Mouse (Mus musculus): ENCODE data around the gene St3gal6. TPM values are rescaled to one million over a fixed set of nuclear protein-coding genes. Genes with fewer than 3 reads are reported as not detected.
A peak's percentile ranks its signal among the peaks of the same experiment; 100 is the strongest.

The St3gal6 gene
- polyA plus RNA-seq, 1 experiment from 2014 or later = 16.8 TPM

- Histone ChIP-seq H3K9me3 (ENCODE audit: low read length) (no peaks in the 10 kb centered on the region), H3K4me3 (ENCODE audit: low read depth, low read length) (no peak overlapping the region), H3K27me3 (ENCODE audit: insufficient read depth, low read length) (no peaks in the 10 kb centered on the region), H3K4me2 (ENCODE audit: low read depth, low read length) (no peak overlapping the region), H3K27ac (ENCODE audit: low read depth) (no peak overlapping the region), H3K9ac (replicated peaks) (no peak overlapping the region), H3K4me1 (ENCODE audit: insufficient read depth) (peaks cover 22% of the 10 kb centered on the region), H3K36me3 (replicated peaks; ENCODE audit: insufficient read depth, low read length) (no peaks in the 10 kb centered on the region)
- no peak for DNase-seq
- WGBS (ENCODE audit: insufficient replicate concordance) = 65% methylated on average over 5 of the region's 5 CpGs
- no peak; the same call in 1 of the 2 replicates for ATAC-seq
- TF ChIP-seq EP300 (IDR thresholded peaks at IDR 0.05; ENCODE audit: low read depth) = no peak
- TF ChIP-seq CTCF (IDR thresholded peaks at IDR 0.05; ENCODE audit: low read depth) = no peak
Measured at GRCm38 (mm10) chr16:58533742-58534141, 9.7 kb upstream of the St3gal6 start.

- Histone ChIP-seq H3K4me1 (ENCODE audit: insufficient read depth) (peaks cover 22% of the 10 kb centered on the region), H3K27me3 (ENCODE audit: insufficient read depth, low read length) (no peaks in the 10 kb centered on the region), H3K4me2 (ENCODE audit: low read depth, low read length) (no peak overlapping the region), H3K4me3 (ENCODE audit: low read depth, low read length) (no peak overlapping the region), H3K9me3 (ENCODE audit: low read length) (no peaks in the 10 kb centered on the region), H3K27ac (ENCODE audit: low read depth) (no peak overlapping the region), H3K9ac (replicated peaks) (no peak overlapping the region), H3K36me3 (replicated peaks; ENCODE audit: insufficient read depth, low read length) (no peaks in the 10 kb centered on the region)
- TF ChIP-seq CTCF (IDR thresholded peaks at IDR 0.05; ENCODE audit: low read depth) (no peak), EP300 (IDR thresholded peaks at IDR 0.05; ENCODE audit: low read depth) (peak; percentile 74)
- ATAC-seq = no peak
- 64% methylated on average over 2 of the region's 2 CpGs for WGBS (ENCODE audit: insufficient replicate concordance)
- no peak for DNase-seq
Measured at GRCm38 (mm10) chr16:58533254-58533653, 9.2 kb upstream of the St3gal6 start.

- no peak overlapping the region for H3K9ac ChIP-seq (replicated peaks)
- no peak overlapping the region for H3K4me2 ChIP-seq (ENCODE audit: low read depth, low read length)
- TF ChIP-seq CTCF (IDR thresholded peaks at IDR 0.05; ENCODE audit: low read depth) = no peak
- TF ChIP-seq EP300 (IDR thresholded peaks at IDR 0.05; ENCODE audit: low read depth) = no peak
- H3K4me1 ChIP-seq (ENCODE audit: insufficient read depth) = peaks cover 27% of the 10 kb centered on the region
- no peak overlapping the region for H3K27ac ChIP-seq (ENCODE audit: low read depth)
- H3K4me3 ChIP-seq (ENCODE audit: low read depth, low read length) = no peak overlapping the region
- 76% methylated on average over 3 of the region's 3 CpGs for WGBS (ENCODE audit: insufficient replicate concordance)
- no peaks in the 10 kb centered on the region for H3K27me3 ChIP-seq (ENCODE audit: insufficient read depth, low read length)
- no peak for ATAC-seq
- no peaks in the 10 kb centered on the region for H3K9me3 ChIP-seq (ENCODE audit: low read length)
- no peaks in the 10 kb centered on the region for H3K36me3 ChIP-seq (replicated peaks; ENCODE audit: insufficient read depth, low read length)
- no peak for DNase-seq
Measured at GRCm38 (mm10) chr16:58532511-58532910, 8.5 kb upstream of the St3gal6 start.

GRCm38 (mm10) chr16:58527817-58528216 is 3.8 kb upstream of the St3gal6 start:
- no peak for ATAC-seq
- H3K4me1 ChIP-seq (ENCODE audit: insufficient read depth) = peaks cover 20% of the 10 kb centered on the region
- H3K27ac ChIP-seq (ENCODE audit: low read depth) = no peak overlapping the region

GRCm38 (mm10) chr16:58526729-58527128 is 2.7 kb upstream of the St3gal6 start:
- Histone ChIP-seq H3K9ac (replicated peaks) (no peak overlapping the region), H3K36me3 (replicated peaks; ENCODE audit: insufficient read depth, low read length) (no peaks in the 10 kb centered on the region), H3K4me3 (ENCODE audit: low read depth, low read length) (no peak overlapping the region), H3K9me3 (ENCODE audit: low read length) (no peaks in the 10 kb centered on the region), H3K4me1 (ENCODE audit: insufficient read depth) (peaks cover 12% of the 10 kb centered on the region), H3K4me2 (ENCODE audit: low read depth, low read length) (no peak overlapping the region), H3K27me3 (ENCODE audit: insufficient read depth, low read length) (no peaks in the 10 kb centered on the region), H3K27ac (ENCODE audit: low read depth) (no peak overlapping the region)
- ATAC-seq (no peak), DNase-seq (no peak)
- WGBS (ENCODE audit: insufficient replicate concordance) = 83% methylated on average over 6 of the region's 6 CpGs
- TF ChIP-seq CTCF (IDR thresholded peaks at IDR 0.05; ENCODE audit: low read depth) = no peak
- no peak for TF ChIP-seq EP300 (IDR thresholded peaks at IDR 0.05; ENCODE audit: low read depth)

More at GRCm38 (mm10) chr16:58527817-58528216, 3.8 kb upstream of the St3gal6 start:
- 58% methylated on average over 5 of the region's 5 CpGs for WGBS (ENCODE audit: insufficient replicate concordance)
- H3K9ac ChIP-seq (replicated peaks) = no peak overlapping the region
- H3K9me3 ChIP-seq (ENCODE audit: low read length) = no peaks in the 10 kb centered on the region
- H3K4me3 ChIP-seq (ENCODE audit: low read depth, low read length) = no peak overlapping the region
- H3K36me3 ChIP-seq (replicated peaks; ENCODE audit: insufficient read depth, low read length) = no peaks in the 10 kb centered on the region
- no peaks in the 10 kb centered on the region for H3K27me3 ChIP-seq (ENCODE audit: insufficient read depth, low read length)
- H3K4me2 ChIP-seq (ENCODE audit: low read depth, low read length) = no peak overlapping the region
- DNase-seq = no peak
- TF ChIP-seq EP300 (IDR thresholded peaks at IDR 0.05; ENCODE audit: low read depth) (no peak), CTCF (IDR thresholded peaks at IDR 0.05; ENCODE audit: low read depth) (no peak)

GRCm38 (mm10) chr16:58525832-58526231 is 1.8 kb upstream of the St3gal6 start:
- DNase-seq (no peak), ATAC-seq (peak; percentile 37)
- Histone ChIP-seq H3K9ac (replicated peaks) (no peak overlapping the region), H3K4me3 (ENCODE audit: low read depth, low read length) (no peak overlapping the region), H3K36me3 (replicated peaks; ENCODE audit: insufficient read depth, low read length) (no peaks in the 10 kb centered on the region), H3K27me3 (ENCODE audit: insufficient read depth, low read length) (no peaks in the 10 kb centered on the region), H3K27ac (ENCODE audit: low read depth) (peak overlapping the region; percentile 5; the same call in 1 of the 2 replicates), H3K9me3 (ENCODE audit: low read length) (no peaks in the 10 kb centered on the region), H3K4me1 (ENCODE audit: insufficient read depth) (peaks cover 12% of the 10 kb centered on the region), H3K4me2 (ENCODE audit: low read depth, low read length) (peak overlapping the region; percentile 6; the same call in 1 of the 2 replicates)
- TF ChIP-seq CTCF (IDR thresholded peaks at IDR 0.05; ENCODE audit: low read depth) = no peak
- TF ChIP-seq EP300 (IDR thresholded peaks at IDR 0.05; ENCODE audit: low read depth) = peak; percentile 93
